Mouse (Mus musculus) MEL (cell line): Measurements from ENCODE around the gene Ddx19b. TPM values are rescaled to one million over a fixed set of nuclear protein-coding genes. Genes with fewer than 3 reads are reported as not detected.
"Not testable (repeated sequence)": the region's sequence is repeated elsewhere in the genome, so short reads cannot be mapped to it uniquely, and the experiment has no call there.

Experiments
- DNase-seq: peaks from one replicate; pipeline ENCODE4 v3.0.0; 2011; ENCODE audit warnings: low read depth, low spot score
- H3K27ac ChIP-seq: 2 replicates; pipeline ENCODE4 v1.5.1; 2012; ENCODE audit warnings: low read depth, mild to moderate bottlenecking, control low read depth, low read length, moderate library complexity; ENCODE audit not compliant: control insufficient read depth
- H3K27me3 ChIP-seq, 2 experiments: fragments of 150-350 bp in 1 of 2; sonication (generic) in 1 of 2; 2 replicates each; pipeline ENCODE4 v1.6.1; 2012; ENCODE audit warnings: low read length in 2 of 2, mild to moderate bottlenecking in 2 of 2, improper control_type of control experiment in 1 of 2, moderate library complexity in 1 of 2; ENCODE audit not compliant: insufficient read depth in 2 of 2, control insufficient read depth in 1 of 2
- H3K36me3 ChIP-seq, 2 experiments: 2 replicates each; pipeline ENCODE4 v1.6.1; 2012 to 2014; ENCODE audit warnings: low read length in 2 of 2, improper control_type of control experiment in 1 of 2, inconsistent platforms in 1 of 2, mild to moderate bottlenecking in 1 of 2; ENCODE audit not compliant: insufficient read depth in 2 of 2, control insufficient read depth in 1 of 2
- H3K4me1 ChIP-seq, 2 experiments: fragments of 150-350 bp in 1 of 2; sonication (generic) in 1 of 2; 2 replicates each; pipeline ENCODE4 v1.6.1; 2012; ENCODE audit warnings: low read length in 2 of 2, improper control_type of control experiment in 1 of 2, mild to moderate bottlenecking in 1 of 2; ENCODE audit not compliant: insufficient read depth in 2 of 2, control insufficient read depth in 1 of 2
- H3K4me3 ChIP-seq, 2 experiments: fragments of 150-350 bp in 1 of 2; sonication (generic) in 1 of 2; 2 replicates each; pipeline ENCODE4 v1.5.1; 2012; ENCODE audit warnings: low read depth in 2 of 2, low read length in 2 of 2, mild to moderate bottlenecking in 2 of 2, moderate library complexity in 2 of 2, control low read depth in 1 of 2, improper control_type of control experiment in 1 of 2; ENCODE audit not compliant: control insufficient read depth in 1 of 2, insufficient read depth in 1 of 2
- H3K79me2 ChIP-seq: 2 replicates; pipeline ENCODE4 v1.6.1; 2012; ENCODE audit warnings: mild to moderate bottlenecking, low read length, moderate library complexity; ENCODE audit not compliant: control insufficient read depth, poor library complexity, insufficient read depth
- H3K9ac ChIP-seq: 2 replicates; pipeline ENCODE4 v1.6.1; 2012; ENCODE audit warnings: low read depth, mild to moderate bottlenecking, control low read depth, low read length, moderate library complexity; ENCODE audit not compliant: control insufficient read depth, poor library complexity, severe bottlenecking
- H3K9me3 ChIP-seq: fragments of 150-350 bp; sonication (generic); replicated peaks from 2 replicates; pipeline ENCODE4 v1.6.1; 2012; ENCODE audit warnings: mild to moderate bottlenecking, low read length, improper control_type of control experiment, moderate library complexity; ENCODE audit not compliant: insufficient read depth
- CHD1 ChIP-seq: IDR thresholded peaks from 2 replicates; pipeline ENCODE4 v1.6.1; 2012; ENCODE audit warnings: low read depth, mild to moderate bottlenecking, inconsistent platforms, low read length, improper control_type of control experiment
- E2F4 ChIP-seq: IDR thresholded peaks from 2 replicates; pipeline ENCODE4 v1.6.1; 2011; ENCODE audit warnings: low read depth, low read length, improper control_type of control experiment, borderline replicate concordance
- ELF1 ChIP-seq: IDR thresholded peaks from 2 replicates; pipeline ENCODE4 v1.6.1; 2014; ENCODE audit warnings: low read depth, mild to moderate bottlenecking, inconsistent platforms, low read length, improper control_type of control experiment, moderate library complexity
- EP300 ChIP-seq, 2 experiments: IDR thresholded peaks; 2 replicates each; pipeline ENCODE4 v1.6.1; 2011; ENCODE audit warnings: improper control_type of control experiment in 2 of 2, low read length in 2 of 2, low read depth in 1 of 2, mild to moderate bottlenecking in 1 of 2
- GABPA ChIP-seq: IDR thresholded peaks from 2 replicates; pipeline ENCODE4 v1.6.1; 2012; ENCODE audit warnings: low read depth, mild to moderate bottlenecking, inconsistent platforms, low read length, improper control_type of control experiment, moderate library complexity
- HCFC1 ChIP-seq: IDR thresholded peaks from 2 replicates; pipeline ENCODE4 v1.6.1; 2012; ENCODE audit warnings: low read depth, mild to moderate bottlenecking, inconsistent platforms, low read length, improper control_type of control experiment, moderate library complexity
- KAT2A ChIP-seq: conservative IDR thresholded peaks from 2 replicates; pipeline ENCODE4 v1.6.1; 2012; ENCODE audit warnings: low read depth, low read length, improper control_type of control experiment, inconsistent platforms
- MAZ ChIP-seq: IDR thresholded peaks from 2 replicates; pipeline ENCODE4 v1.6.1; 2012; ENCODE audit warnings: low read depth, mild to moderate bottlenecking, inconsistent platforms, low read length, improper control_type of control experiment
- MXI1 ChIP-seq: IDR thresholded peaks from 2 replicates; pipeline ENCODE4 v1.6.1; 2011; ENCODE audit warnings: mild to moderate bottlenecking, low read depth, low read length, improper control_type of control experiment
- MYB ChIP-seq: IDR thresholded peaks from 2 replicates; pipeline ENCODE4 v1.6.1; 2011; ENCODE audit warnings: mild to moderate bottlenecking, low read depth, low read length, improper control_type of control experiment
- MYC ChIP-seq: IDR thresholded peaks from 2 replicates; pipeline ENCODE4 v1.6.1; 2011; ENCODE audit warnings: low read depth, mild to moderate bottlenecking, low read length, improper control_type of control experiment, moderate library complexity
- NELFE ChIP-seq: IDR thresholded peaks from 2 replicates; pipeline ENCODE4 v1.6.1; 2011; ENCODE audit warnings: low read depth, low read length, improper control_type of control experiment
- NRF1 ChIP-seq: IDR thresholded peaks from 2 replicates; pipeline ENCODE4 v1.6.1; 2014; ENCODE audit warnings: low read depth, mild to moderate bottlenecking, inconsistent platforms, low read length, improper control_type of control experiment, moderate library complexity; ENCODE audit not compliant: poor library complexity, insufficient read depth, severe bottlenecking
- POLR2AphosphoS2 ChIP-seq: IDR thresholded peaks from 2 replicates; pipeline ENCODE4 v1.6.1; 2011; ENCODE audit warnings: low read length, improper control_type of control experiment
- RCOR1 ChIP-seq: IDR thresholded peaks from 2 replicates; pipeline ENCODE4 v1.6.1; 2012; ENCODE audit warnings: low read depth, mild to moderate bottlenecking, inconsistent platforms, low read length, improper control_type of control experiment
- SIN3A ChIP-seq: IDR thresholded peaks from 2 replicates; pipeline ENCODE4 v1.6.1; 2012; ENCODE audit warnings: low read length, improper control_type of control experiment, inconsistent platforms
- SMC3 ChIP-seq: IDR thresholded peaks from 2 replicates; pipeline ENCODE4 v1.6.1; 2011; ENCODE audit warnings: low read depth, low read length, improper control_type of control experiment
- TAL1 ChIP-seq: IDR thresholded peaks from 2 replicates; pipeline ENCODE4 v1.6.1; 2012; ENCODE audit warnings: mild to moderate bottlenecking, inconsistent platforms, low read length, moderate library complexity, mixed read lengths
- TBP ChIP-seq: IDR thresholded peaks from 2 replicates; pipeline ENCODE4 v1.8.0; 2011; ENCODE audit warnings: low read depth, low read length, improper control_type of control experiment
- USF1 ChIP-seq: IDR thresholded peaks from 2 replicates; pipeline ENCODE4 v1.6.1; 2014; ENCODE audit warnings: low read depth, mild to moderate bottlenecking, inconsistent platforms, low read length, improper control_type of control experiment, moderate library complexity
- USF2 ChIP-seq, 2 experiments: IDR thresholded peaks; 2 replicates each; pipeline ENCODE4 v1.6.1; 2011 to 2012; ENCODE audit warnings: improper control_type of control experiment in 2 of 2, low read length in 2 of 2, borderline replicate concordance in 1 of 2, inconsistent platforms in 1 of 2, low read depth in 1 of 2, mild to moderate bottlenecking in 1 of 2; ENCODE audit not compliant: insufficient read depth in 1 of 2
- ZC3H11A ChIP-seq: IDR thresholded peaks from 2 replicates; pipeline ENCODE4 v1.6.1; 2012; ENCODE audit warnings: low read depth, mild to moderate bottlenecking, inconsistent platforms, low read length, improper control_type of control experiment
- polyA plus RNA-seq, 2 experiments: library from polyadenylated mRNA; stranded (reverse) in 1 of 2; unstranded in 1 of 2; fragments of >175 nt in 1 of 2; fragments of >200 nt in 1 of 2; gene quantifications; 2 replicates each; pipeline versions ENCODE4 v1.2.1 to v1.2.4; 2012; ENCODE audit warnings: low replicate concordance in 2 of 2, low read depth in 1 of 2; ENCODE audit not compliant: insufficient read length in 2 of 2, insufficient read depth in 1 of 2, missing spikeins in 1 of 2
- total RNA-seq: library from RNA; depleted of rRNA; stranded (reverse); fragments of 300-350 nt; gene quantifications from 2 replicates; pipeline ENCODE4 v1.2.3, GENCODE M21; 2012

Ddx19b gene
- total and polyA plus RNA-seq, 3 experiments: 18.1 to 112 (median 18.6) TPM

DNA sequence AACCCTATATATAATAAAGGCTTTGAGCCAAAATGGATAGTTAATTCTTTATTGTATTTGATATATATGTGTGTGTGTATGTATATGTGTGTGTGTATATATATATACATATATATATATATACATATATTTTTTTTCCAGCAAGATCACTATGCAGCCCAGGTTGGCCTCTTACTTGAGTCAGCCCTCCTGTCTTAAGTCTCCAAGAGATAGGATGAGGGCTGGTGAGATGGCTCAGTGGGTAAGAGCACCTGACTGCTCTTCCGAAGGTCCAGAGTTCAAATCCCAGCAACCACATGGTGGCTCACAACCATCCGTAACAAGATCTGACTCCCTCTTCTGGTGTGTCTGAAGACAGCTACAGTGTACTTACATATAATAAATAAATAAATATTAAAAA lies 4.9 kb downstream of the Ddx19b start:
- H3K27ac ChIP-seq, H3K27me3 ChIP-seq, H3K4me1 ChIP-seq, H3K9ac ChIP-seq, H3K4me3 ChIP-seq, H3K79me2 ChIP-seq, H3K9me3 ChIP-seq: not testable (repeated sequence)
- DNase-seq: peak; percentile 17
- H3K36me3 ChIP-seq: peaks cover 0 to 16% of the 10 kb centered on the region in 2 experiments; a peak in 2 of 4 replicates
- TF ChIP-seq TBP: peak; percentile 81

DNA sequence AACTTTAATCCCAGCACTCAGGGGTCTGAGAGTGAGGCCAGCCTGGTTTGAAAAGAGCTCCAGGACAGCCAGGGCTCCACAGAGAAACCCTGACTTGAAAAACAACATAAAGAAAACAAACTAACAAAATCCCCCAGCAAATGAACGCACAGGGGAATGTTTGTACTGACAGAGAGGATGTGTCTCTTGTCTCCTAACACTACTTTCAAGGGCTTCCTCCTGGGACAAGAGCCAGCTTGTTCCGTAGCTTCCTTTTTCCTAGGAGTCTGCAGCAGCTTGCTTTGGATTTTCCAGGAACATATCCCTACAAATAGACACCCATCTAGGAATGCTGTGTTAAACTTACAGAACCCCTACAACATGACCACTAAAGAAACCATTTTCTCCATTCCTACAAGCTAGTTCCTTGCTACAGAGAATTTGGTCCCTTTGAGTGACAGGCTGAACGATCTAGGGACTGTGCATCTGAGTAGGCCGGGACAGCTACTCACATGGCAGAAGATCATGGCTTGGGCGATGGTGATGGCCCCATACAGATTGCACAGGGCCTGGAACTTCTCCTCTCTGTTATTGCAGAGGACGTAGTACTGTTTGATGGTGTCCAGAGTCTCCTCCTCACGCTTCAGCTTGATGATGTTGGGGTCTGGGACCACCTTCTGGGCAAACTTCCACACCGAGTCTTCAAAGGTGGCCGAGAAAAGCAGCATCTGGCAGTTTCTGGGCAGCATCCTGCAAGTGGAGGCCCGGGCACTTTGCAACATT lies 21.1 kb downstream of the Ddx19b start:
- not testable (repeated sequence) for DNase-seq, H3K27me3 ChIP-seq, H3K9me3 ChIP-seq, H3K36me3 ChIP-seq, H3K4me1 ChIP-seq, H3K79me2 ChIP-seq, H3K4me3 ChIP-seq, H3K27ac ChIP-seq, H3K9ac ChIP-seq

DNA sequence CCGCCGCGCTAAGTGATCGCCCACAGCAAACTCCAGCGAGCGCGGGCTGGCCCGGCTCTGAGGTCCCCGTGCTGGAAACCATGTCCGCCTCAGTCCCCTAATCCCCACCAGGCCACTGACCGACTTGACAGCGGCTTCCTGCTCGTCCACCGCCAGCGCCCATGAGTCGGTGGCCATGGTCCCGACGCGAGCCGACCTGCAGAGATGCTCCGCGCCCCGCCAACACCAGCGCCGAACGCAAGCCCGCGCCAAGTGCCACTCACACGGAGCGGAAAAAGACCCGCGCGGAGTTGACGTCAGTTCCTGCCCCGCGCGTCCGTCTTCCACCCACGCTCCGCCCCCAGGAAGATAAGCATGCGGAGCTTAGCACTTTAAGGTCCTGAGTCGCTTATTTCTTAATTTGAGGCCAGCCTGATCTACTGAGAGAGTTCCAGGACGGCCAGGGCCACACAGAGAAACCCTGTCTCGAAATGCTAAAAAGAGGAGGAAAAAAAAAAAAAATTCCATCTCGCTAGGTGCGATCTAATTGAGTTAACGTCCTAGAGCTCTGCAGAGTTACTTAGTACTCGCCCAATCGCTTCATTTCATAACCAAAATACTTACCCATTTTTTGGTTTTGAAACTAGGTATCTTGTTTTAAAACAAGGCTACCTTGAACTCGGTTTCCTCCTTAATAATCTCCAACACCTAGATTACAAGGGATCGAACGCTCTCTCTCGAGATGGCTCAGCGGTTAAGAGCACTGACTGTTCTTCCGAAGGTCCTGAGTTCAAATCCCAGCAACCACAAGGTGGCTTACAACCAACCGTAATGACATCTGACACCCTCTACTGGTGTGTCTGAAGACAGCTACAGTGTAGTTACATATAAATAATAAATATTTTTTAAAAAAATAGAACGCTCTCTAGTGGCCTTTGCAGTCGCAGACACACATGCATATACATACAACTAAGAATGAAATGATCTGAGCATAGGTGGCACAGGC lies 33.7 kb downstream of the Ddx19b start, which contains the start of gene Ddx19a:
TSS of gene Ddx19a (minus strand) at position 254 of the 985 bp plus-strand sequence.
- H3K27ac ChIP-seq: peak within 1 kb of the TSS; percentile 99
- no peaks in the 10 kb centered on the region for H3K9me3 ChIP-seq
- peak within 1 kb of the TSS; percentile 69 to 82 for H3K4me3 ChIP-seq
- no peaks in the 10 kb centered on the region for H3K27me3 ChIP-seq
- H3K9ac ChIP-seq: peak within 1 kb of the TSS; percentile 74
- peak; percentile 97 for DNase-seq
- peaks cover 0 to 5% of the 10 kb centered on the region in 2 experiments; a peak in 2 of 4 replicates for H3K4me1 ChIP-seq
- peaks cover 28% of the 10 kb centered on the region for H3K79me2 ChIP-seq
- H3K36me3 ChIP-seq: peaks cover 2 to 11% of the 10 kb centered on the region in 2 experiments
- TF ChIP-seq ZC3H11A: peak; percentile 56
- peak; percentile 99 for TF ChIP-seq TBP
- peak; percentile 90 for TF ChIP-seq HCFC1
- peak; percentile 95 for TF ChIP-seq NELFE
- no peak for TF ChIP-seq RCOR1
- peak; percentile 68 for TF ChIP-seq MYC
- TF ChIP-seq EP300 (IDR thresholded peaks at IDR 0.05; ENCODE audit: low read depth in 1 of 2, low read length in 2 of 2): peak in 1 of 2 experiments; percentile 49; a peak in 1 of 4 replicates
- TF ChIP-seq GABPA: no peak
- TF ChIP-seq SIN3A: peak; percentile 84
- peak; percentile 56; the same call in 1 of the 2 replicates for TF ChIP-seq NRF1
- no peak for TF ChIP-seq USF1
- TF ChIP-seq MXI1: peak; percentile 83
- 0 out of 2 replicates have a peak, but pooled peaks have one; percentile 61 for TF ChIP-seq MAZ
- TF ChIP-seq E2F4: no peak; the same call in 1 of the 2 replicates
- TF ChIP-seq KAT2A: peak; percentile 47; the same call in 1 of the 2 replicates
- TF ChIP-seq CHD1: no peak
- peak; percentile 52; the same call in 1 of the 2 replicates for TF ChIP-seq ELF1
- TF ChIP-seq MYB: no peak
- no peak for TF ChIP-seq USF2 (IDR thresholded peaks at IDR 0.05; ENCODE audit: borderline replicate concordance in 1 of 2, insufficient read depth in 1 of 2, low read depth in 1 of 2, low read length in 2 of 2)
- TF ChIP-seq POLR2AphosphoS2: peak; percentile 89
- TF ChIP-seq SMC3: peak; percentile 58
- TF ChIP-seq TAL1: no peak
